Mouse (Mus musculus) bone marrow, adult 2 months (tissue): ENCODE results near the gene Rassf1. TPM values are rescaled to one million over a fixed set of nuclear protein-coding genes. Genes with fewer than 3 reads are reported as not detected.
A peak's percentile ranks its signal among the peaks of the same experiment; 100 is the strongest.

Experiments
- H3K27ac ChIP-seq: fragments of 200-500 bp; 2 replicates; pipeline ENCODE4 v1.5.1; 2012; ENCODE audit warnings: low read depth, mild to moderate bottlenecking, control low read depth, inconsistent platforms, low read length; ENCODE audit not compliant: control insufficient read depth, poor library complexity, insufficient read depth
- H3K4me1 ChIP-seq: fragments of 200-500 bp; 2 replicates; pipeline ENCODE4 v1.6.1; 2011; ENCODE audit warnings: low read length; ENCODE audit not compliant: control insufficient read depth, insufficient read depth
- H3K4me3 ChIP-seq: fragments of 200-500 bp; replicated peaks from 2 replicates; pipeline ENCODE3; 2011; ENCODE audit warnings: mild to moderate bottlenecking, low read depth, low read length, control low read depth; ENCODE audit not compliant: control insufficient read depth
- CTCF ChIP-seq: fragments of 200-500 bp; IDR thresholded peaks from 2 replicates; pipeline ENCODE4 v1.5.1; 2011; ENCODE audit warnings: low read length, control low read depth; ENCODE audit not compliant: control insufficient read depth, insufficient read depth
- POLR2A ChIP-seq: fragments of 200-500 bp; IDR thresholded peaks from 2 replicates; pipeline ENCODE4 v1.6.1; 2011; ENCODE audit warnings: low read depth, mild to moderate bottlenecking, control low read depth, low read length, borderline replicate concordance; ENCODE audit not compliant: control insufficient read depth
- WGBS: fragments of 180-500 bp; shearing (Covaris S2); methylation state at CpG from one replicate; pipeline ENCODE4 v1.1.7; 2018; 5-methylcytosine and 5-hydroxymethylcytosine counted together
- polyA plus RNA-seq: library from polyadenylated mRNA; stranded (reverse); fragments of >200 nt; gene quantifications from 2 replicates; pipeline ENCODE4 v1.2.4, GENCODE M21; 2011; ENCODE audit warnings: low replicate concordance; ENCODE audit not compliant: missing spikeins, insufficient read depth, insufficient read length

Rassf1 gene
- polyA plus RNA-seq, 1 experiment, result 32.3 TPM

GRCm38 (mm10) chr9:107578587-107578986 is 27.2 kb downstream of the Rassf1 start, which contains the start of gene Naa80:
TSS of gene Naa80 (plus strand) at chr9:107578887.
- no peak within 1 kb of the TSS for H3K4me3 ChIP-seq

GRCm38 (mm10) chr9:107579023-107579900 is 27.9 kb downstream of the Rassf1 start:
- Histone ChIP-seq H3K27ac (no peak overlapping the region), H3K4me1 (no peaks in the 10 kb centered on the region; the same call in 1 of the 2 replicates), H3K4me3 (no peak overlapping the region)
- 90% methylated on average over 14 of the region's 14 CpGs for WGBS
- TF ChIP-seq CTCF, result no peak
- TF ChIP-seq POLR2A, result no peak

More at GRCm38 (mm10) chr9:107578587-107578986, 27.2 kb downstream of the Rassf1 start, which contains the start of gene Naa80:
- Histone ChIP-seq H3K27ac (no peak within 1 kb of the TSS), H3K4me1 (no peaks in the 10 kb centered on the region; the same call in 1 of the 2 replicates)
- 78% methylated on average over 3 of the region's 3 CpGs for WGBS
- TF ChIP-seq CTCF (no peak), POLR2A (no peak)

GRCm38 (mm10) chr9:107580501-107581317 is 29.4 kb downstream of the Rassf1 start, which contains the start of gene Hyal3:
TSS of gene Hyal3 (plus strand) at chr9:107580818.
- H3K4me1 ChIP-seq, result no peaks in the 10 kb centered on the region; the same call in 1 of the 2 replicates
- TF ChIP-seq POLR2A (no peak; the same call in none of the 2 replicates), CTCF (no peak; the same call in 1 of the 2 replicates)
- WGBS, result under 1% methylated on average over 32 of the region's 32 CpGs

GRCm38 (mm10) chr9:107581584-107581983 is 30.2 kb downstream of the Rassf1 start:
- Histone ChIP-seq H3K27ac (peak overlapping the region; percentile 91), H3K4me3 (peak overlapping the region; percentile 90), H3K4me1 (peaks cover 1% of the 10 kb centered on the region; the same call in 1 of the 2 replicates)
- 22% methylated on average over 4 of the region's 4 CpGs for WGBS
- TF ChIP-seq CTCF, result no peak
- no peak for TF ChIP-seq POLR2A

More at GRCm38 (mm10) chr9:107580501-107581317, 29.4 kb downstream of the Rassf1 start, which contains the start of gene Hyal3:
- Histone ChIP-seq H3K27ac (peak within 1 kb of the TSS; percentile 91), H3K4me3 (peak within 1 kb of the TSS; percentile 90)

GRCm38 (mm10) chr9:107582509-107583062 is 31.2 kb downstream of the Rassf1 start:
- H3K4me1 ChIP-seq, result peaks cover 1% of the 10 kb centered on the region; the same call in 1 of the 2 replicates
- TF ChIP-seq CTCF, result no peak
- TF ChIP-seq POLR2A, result no peak
- no peak overlapping the region for H3K4me3 ChIP-seq
- 77% methylated on average over 7 of the region's 7 CpGs for WGBS
- peak overlapping the region; percentile 56 for H3K27ac ChIP-seq

GRCm38 (mm10) chr9:107583174-107583573 is 31.8 kb downstream of the Rassf1 start:
- Histone ChIP-seq H3K4me1 (peaks cover 1% of the 10 kb centered on the region; the same call in 1 of the 2 replicates), H3K27ac (no peak overlapping the region; the same call in 1 of the 2 replicates), H3K4me3 (no peak overlapping the region)
- TF ChIP-seq POLR2A (no peak), CTCF (no peak)
- WGBS, result 92% methylated on average over 14 of the region's 14 CpGs

GRCm38 (mm10) chr9:107586504-107586903 is 35.1 kb downstream of the Rassf1 start:
- Histone ChIP-seq H3K4me1 (peaks cover 1% of the 10 kb centered on the region; the same call in 1 of the 2 replicates), H3K27ac (peak overlapping the region; percentile 73), H3K4me3 (peak overlapping the region; percentile 48)
- WGBS, result 84% methylated on average over 5 of the region's 5 CpGs
- TF ChIP-seq CTCF (no peak), POLR2A (no peak)
